Mouse (Mus musculus) small intestine, adult 2 months (tissue): Measurements from ENCODE around the gene Akap13.

Source experiments
- CTCF ChIP-seq: fragments of 200-500 bp; IDR thresholded peaks from 2 replicates; pipeline ENCODE4 v1.5.1; 2012; ENCODE audit warnings: low read depth, mild to moderate bottlenecking, control low read depth, inconsistent platforms, low read length, moderate library complexity, mixed read lengths; ENCODE audit not compliant: insufficient replicate concordance, insufficient read length; ENCODE audit errors: extremely low read depth
- POLR2A ChIP-seq: fragments of 200-500 bp; IDR thresholded peaks from 2 replicates; pipeline ENCODE4 v1.6.1; 2012; ENCODE audit warnings: low read depth, mild to moderate bottlenecking, control low read depth, inconsistent platforms, low read length, moderate library complexity

- no peak for TF ChIP-seq POLR2A
- no peak for TF ChIP-seq CTCF
Observed at GRCm38 (mm10) chr7:75558225-75558624, 102.9 kb downstream of the Akap13 start.
